Mouse (Mus musculus) olfactory bulb, adult 2 months (tissue): ENCODE results near the gene Hdac4.

ENCODE experiments used
- CTCF ChIP-seq: fragments of 200-500 bp; IDR thresholded peaks from 2 replicates; pipeline ENCODE4 v1.5.1; 2012; ENCODE audit warnings: low read depth, mild to moderate bottlenecking, low read length, moderate library complexity; ENCODE audit not compliant: insufficient read depth
- POLR2A ChIP-seq: fragments of 200-500 bp; IDR thresholded peaks from 2 replicates; pipeline ENCODE4 v1.6.1; 2012; ENCODE audit warnings: mild to moderate bottlenecking, low read depth, low read length, moderate library complexity; ENCODE audit not compliant: insufficient read depth

- TF ChIP-seq CTCF (no peak), POLR2A (no peak)
Observed at GRCm38 (mm10) chr1:92114091-92114490, 81.4 kb downstream of the Hdac4 start.
